Mouse (Mus musculus): ENCODE measurements at regions not wholly inside any gene's neighbourhood (a gene's known extent, or its start where the extent isn't known, plus 50 kb on each side); places are given as distances from the start of the nearest gene placed in this dataset.

GRCm38 (mm10) chr16:9285921-9286320 lies 456.0 kb downstream of the 1810013L24Rik start:
- no peak for TF ChIP-seq POLR2A (IDR thresholded peaks at IDR 0.05; ENCODE audit: insufficient read depth, low read depth, low read length)
- TF ChIP-seq CTCF (IDR thresholded peaks at IDR 0.05; ENCODE audit: insufficient read depth, low read depth, low read length) = no peak

Measured in olfactory bulb, adult 2 months (tissue).